Mouse (Mus musculus) hindbrain, embryonic 15.5 days (tissue): ENCODE data around the gene Igf2r. TPM values are rescaled to one million over a fixed set of nuclear protein-coding genes. Genes with fewer than 3 reads are reported as not detected.

Experiments
- ATAC-seq: fragments of 200-750 bp; cut with Nextera tagmentation; 2 replicates; pipeline ENCODE4 v1.8.0; 2017; ENCODE audit warnings: low read depth, moderate number of reproducible peaks, moderate TSS enrichment; ENCODE audit not compliant: low FRiP score
- H3K27ac ChIP-seq: fragments of 300-500 bp; sonication (generic); replicated peaks from 2 replicates; pipeline ENCODE4 v1.5.1; 2015; ENCODE audit warnings: mild to moderate bottlenecking, inconsistent platforms
- H3K27me3 ChIP-seq: fragments of 300-500 bp; sonication (generic); 2 replicates; pipeline ENCODE4 v1.6.1; 2015; ENCODE audit warnings: control low read depth, inconsistent platforms
- H3K36me3 ChIP-seq: fragments of 300-500 bp; sonication (generic); 2 replicates; pipeline ENCODE4 v1.6.1; 2015; ENCODE audit warnings: control low read depth, inconsistent platforms
- H3K4me1 ChIP-seq: fragments of 300-500 bp; sonication (generic); replicated peaks from 2 replicates; pipeline ENCODE4 v1.6.1; 2015; ENCODE audit warnings: control low read depth, inconsistent platforms
- H3K4me2 ChIP-seq: fragments of 300-500 bp; sonication (generic); 2 replicates; pipeline ENCODE4 v1.6.1; 2015; ENCODE audit warnings: moderate library complexity, mild to moderate bottlenecking, inconsistent platforms
- H3K4me3 ChIP-seq: fragments of 300-500 bp; sonication (generic); 2 replicates; pipeline ENCODE4 v1.5.1; 2015; ENCODE audit warnings: mild to moderate bottlenecking, inconsistent platforms
- H3K9ac ChIP-seq: fragments of 300-500 bp; sonication (generic); 2 replicates; pipeline ENCODE4 v1.6.1; 2015; ENCODE audit warnings: inconsistent platforms
- H3K9me3 ChIP-seq: fragments of 300-500 bp; sonication (generic); 2 replicates; pipeline ENCODE4 v1.6.1; 2016; ENCODE audit warnings: control low read depth, inconsistent platforms
- WGBS: fragments of 180-500 bp; shearing (Covaris S2); methylation state at CpG from one replicate; pipeline ENCODE4 v1.1.7; 2015; 5-methylcytosine and 5-hydroxymethylcytosine counted together
- polyA plus RNA-seq: library from polyadenylated mRNA; unstranded; fragments of >200 nt; fragmentation: Nextera tagmentation; extraction: Ambion mirVana; gene quantifications from 2 replicates; pipeline ENCODE4 v1.2.1, GENCODE M21; 2015

Gene Igf2r
- polyA plus RNA-seq, 1 experiment from 2014 or later = 9.1 TPM

GRCm38 (mm10) chr17:12740317-12740716 is 29.1 kb downstream of the Igf2r start:
- WGBS = 78% methylated on average over 2 of the region's 2 CpGs
- peaks cover 5% of the 10 kb centered on the region; the same call in 1 of the 2 replicates for H3K9me3 ChIP-seq
- H3K36me3 ChIP-seq = peaks cover 42% of the 10 kb centered on the region
- 0 out of 2 replicates have a peak, but pooled peaks cover 8% of the 10 kb centered on the region for H3K4me1 ChIP-seq
- ATAC-seq = no peak
- H3K4me3 ChIP-seq = no peak overlapping the region
- H3K9ac ChIP-seq = no peak overlapping the region
- H3K27ac ChIP-seq = no peak overlapping the region
- H3K4me2 ChIP-seq = no peak overlapping the region
- H3K27me3 ChIP-seq = no peaks in the 10 kb centered on the region

- peaks cover 39% of the 10 kb centered on the region for H3K36me3 ChIP-seq
- no peak overlapping the region for H3K27ac ChIP-seq
- ATAC-seq = no peak
- H3K4me2 ChIP-seq = no peak overlapping the region
- no peak overlapping the region for H3K9ac ChIP-seq
- no peak overlapping the region for H3K4me3 ChIP-seq
- H3K27me3 ChIP-seq = no peaks in the 10 kb centered on the region
- WGBS = 78% methylated on average over 4 of the region's 4 CpGs
- 0 out of 2 replicates have a peak, but pooled peaks cover 8% of the 10 kb centered on the region for H3K4me1 ChIP-seq
- peaks cover 5% of the 10 kb centered on the region; the same call in 1 of the 2 replicates for H3K9me3 ChIP-seq
Observed at GRCm38 (mm10) chr17:12739516-12739915, 29.9 kb downstream of the Igf2r start.

GRCm38 (mm10) chr17:12737934-12738333 is 31.5 kb downstream of the Igf2r start:
- Histone ChIP-seq H3K9ac (no peak overlapping the region), H3K27ac (no peak overlapping the region), H3K4me2 (no peak overlapping the region), H3K4me1 (no peaks in the 10 kb centered on the region), H3K9me3 (peaks cover 5% of the 10 kb centered on the region; the same call in 1 of the 2 replicates), H3K27me3 (no peaks in the 10 kb centered on the region), H3K36me3 (peaks cover 36% of the 10 kb centered on the region), H3K4me3 (no peak overlapping the region)
- 56% methylated on average over 1 of the region's 1 CpGs for WGBS
- no peak for ATAC-seq

- Histone ChIP-seq H3K9ac (no peak overlapping the region), H3K4me3 (no peak overlapping the region), H3K36me3 (peaks cover 40% of the 10 kb centered on the region), H3K4me2 (no peak overlapping the region), H3K9me3 (no peaks in the 10 kb centered on the region), H3K27ac (no peak overlapping the region), H3K27me3 (no peaks in the 10 kb centered on the region), H3K4me1 (no peaks in the 10 kb centered on the region)
- ATAC-seq = no peak
- 75% methylated on average over 12 of the region's 12 CpGs for WGBS
Observed at GRCm38 (mm10) chr17:12734205-12734857, 35.1 kb downstream of the Igf2r start.

- no peak for ATAC-seq
- Histone ChIP-seq H3K4me2 (no peak overlapping the region), H3K9ac (no peak overlapping the region), H3K27ac (no peak overlapping the region), H3K4me1 (peaks cover 6% of the 10 kb centered on the region; the same call in 1 of the 2 replicates), H3K36me3 (peaks cover 31% of the 10 kb centered on the region), H3K9me3 (no peaks in the 10 kb centered on the region), H3K27me3 (no peaks in the 10 kb centered on the region), H3K4me3 (no peak overlapping the region)
- WGBS = 94% methylated on average over 6 of the region's 6 CpGs
Observed at GRCm38 (mm10) chr17:12733128-12733527, 36.3 kb downstream of the Igf2r start.

- H3K36me3 ChIP-seq = peaks cover 20% of the 10 kb centered on the region
- no peak overlapping the region for H3K9ac ChIP-seq
- no peak overlapping the region for H3K27ac ChIP-seq
- H3K4me1 ChIP-seq = peaks cover 34% of the 10 kb centered on the region
- no peaks in the 10 kb centered on the region for H3K27me3 ChIP-seq
- H3K9me3 ChIP-seq = no peaks in the 10 kb centered on the region
- H3K4me2 ChIP-seq = no peak overlapping the region
- 34% methylated on average over 1 of the region's 1 CpGs for WGBS
- H3K4me3 ChIP-seq = no peak overlapping the region
- ATAC-seq = no peak
Observed at GRCm38 (mm10) chr17:12728536-12728935, 40.9 kb downstream of the Igf2r start.

GRCm38 (mm10) chr17:12727748-12728147 is 41.7 kb downstream of the Igf2r start:
- H3K4me2 ChIP-seq = no peak overlapping the region
- no peaks in the 10 kb centered on the region for H3K27me3 ChIP-seq
- H3K4me1 ChIP-seq = peaks cover 35% of the 10 kb centered on the region
- ATAC-seq = no peak
- 92% methylated on average over 3 of the region's 3 CpGs for WGBS
- no peak overlapping the region for H3K4me3 ChIP-seq
- peaks cover 20% of the 10 kb centered on the region for H3K36me3 ChIP-seq
- no peak overlapping the region for H3K9ac ChIP-seq
- H3K9me3 ChIP-seq = no peaks in the 10 kb centered on the region
- no peak overlapping the region for H3K27ac ChIP-seq

GRCm38 (mm10) chr17:12725871-12726270 is 43.6 kb downstream of the Igf2r start:
- 44% methylated on average over 4 of the region's 4 CpGs for WGBS
- Histone ChIP-seq H3K4me1 (peaks cover 35% of the 10 kb centered on the region), H3K4me3 (no peak overlapping the region), H3K27ac (peak overlapping the region; percentile 53), H3K9ac (no peak overlapping the region), H3K27me3 (no peaks in the 10 kb centered on the region), H3K9me3 (no peaks in the 10 kb centered on the region), H3K4me2 (no peak overlapping the region), H3K36me3 (peaks cover 22% of the 10 kb centered on the region)
- ATAC-seq = no peak

- peaks cover 18% of the 10 kb centered on the region for H3K36me3 ChIP-seq
- no peak overlapping the region for H3K9ac ChIP-seq
- no peak overlapping the region for H3K4me2 ChIP-seq
- 47% methylated on average over 6 of the region's 6 CpGs for WGBS
- 0 out of 2 replicates have a peak, but pooled peaks have one; percentile 47 for ATAC-seq
- H3K9me3 ChIP-seq = no peaks in the 10 kb centered on the region
- no peak overlapping the region for H3K4me3 ChIP-seq
- H3K27me3 ChIP-seq = no peaks in the 10 kb centered on the region
- H3K4me1 ChIP-seq = peaks cover 35% of the 10 kb centered on the region
- peak overlapping the region; percentile 53 for H3K27ac ChIP-seq
Observed at GRCm38 (mm10) chr17:12724767-12725744, 44.4 kb downstream of the Igf2r start.

- peaks cover 35% of the 10 kb centered on the region for H3K4me1 ChIP-seq
- H3K4me2 ChIP-seq = no peak overlapping the region
- H3K9ac ChIP-seq = no peak overlapping the region
- no peaks in the 10 kb centered on the region for H3K27me3 ChIP-seq
- no peak for ATAC-seq
- peak overlapping the region; percentile 53; the same call in 1 of the 2 replicates for H3K27ac ChIP-seq
- H3K36me3 ChIP-seq = peaks cover 22% of the 10 kb centered on the region
- H3K4me3 ChIP-seq = no peak overlapping the region
- 83% methylated on average over 5 of the region's 5 CpGs for WGBS
- no peaks in the 10 kb centered on the region for H3K9me3 ChIP-seq
Observed at GRCm38 (mm10) chr17:12723986-12724766, 45.3 kb downstream of the Igf2r start.

- no peaks in the 10 kb centered on the region for H3K27me3 ChIP-seq
- H3K9me3 ChIP-seq = no peaks in the 10 kb centered on the region
- H3K27ac ChIP-seq = no peak overlapping the region
- no peak for ATAC-seq
- WGBS = 72% methylated on average over 8 of the region's 8 CpGs
- H3K9ac ChIP-seq = no peak overlapping the region
- H3K4me3 ChIP-seq = no peak overlapping the region
- no peak overlapping the region for H3K4me2 ChIP-seq
- H3K4me1 ChIP-seq = peaks cover 27% of the 10 kb centered on the region
- H3K36me3 ChIP-seq = peaks cover 23% of the 10 kb centered on the region
Observed at GRCm38 (mm10) chr17:12722622-12723021, 46.8 kb downstream of the Igf2r start.
